Mouse (Mus musculus): ENCODE measurements around the gene Cebpe. TPM values are rescaled to one million over a fixed set of nuclear protein-coding genes. Genes with fewer than 3 reads are reported as not detected.

The Cebpe gene
- polyA plus RNA-seq, 1 experiment from 2014 or later, result not detected

- Histone ChIP-seq H3K27ac (ENCODE audit: poor library complexity, severe bottlenecking) (no peak overlapping the region), H3K36me3 (no peaks in the 10 kb centered on the region), H3K4me2 (no peak overlapping the region), H3K9ac (no peak overlapping the region), H3K9me3 (replicated peaks) (no peaks in the 10 kb centered on the region), H3K4me3 (no peak overlapping the region), H3K4me1 (replicated peaks) (peaks cover 38% of the 10 kb centered on the region), H3K27me3 (replicated peaks) (no peaks in the 10 kb centered on the region)
- no peak for ATAC-seq (ENCODE audit: insufficient number of reproducible peaks, low FRiP score)
- WGBS, result 86% methylated on average over 6 of the region's 6 CpGs
These were observed 29.7 kb upstream of the Cebpe start for GRCm38 (mm10) chr14:54741721-54742120.

DNA sequence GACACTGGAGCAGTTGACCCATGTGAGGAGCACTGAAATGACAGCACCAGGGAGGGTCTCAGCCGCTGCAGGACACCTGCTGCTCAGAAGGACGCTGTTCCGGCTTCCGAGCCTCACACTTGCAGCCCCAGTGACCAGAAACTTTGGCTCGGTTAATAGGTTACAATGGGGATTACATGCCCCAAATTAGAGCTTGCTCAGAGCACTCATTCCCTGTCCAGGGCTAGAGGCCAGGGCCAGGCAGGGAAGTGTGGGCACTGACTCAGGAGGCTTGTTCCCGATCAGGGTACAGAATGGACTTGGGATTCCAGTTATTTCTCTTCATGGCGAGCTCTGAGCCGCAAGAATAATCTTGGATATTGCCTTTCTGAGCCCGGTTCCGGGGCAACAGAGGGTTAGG, 25.7 kb upstream of the Cebpe start:
- Histone ChIP-seq H3K4me3 (no peak overlapping the region), H3K27ac (ENCODE audit: poor library complexity, severe bottlenecking) (no peak overlapping the region), H3K9ac (no peak overlapping the region), H3K27me3 (replicated peaks) (no peaks in the 10 kb centered on the region), H3K4me2 (no peak overlapping the region), H3K36me3 (no peaks in the 10 kb centered on the region), H3K9me3 (replicated peaks) (no peaks in the 10 kb centered on the region), H3K4me1 (replicated peaks) (peaks cover 34% of the 10 kb centered on the region)
- WGBS, result 80% methylated on average over 10 of the region's 10 CpGs
- ATAC-seq (ENCODE audit: insufficient number of reproducible peaks, low FRiP score), result no peak

- Histone ChIP-seq H3K9me3 (replicated peaks) (no peaks in the 10 kb centered on the region), H3K4me1 (replicated peaks) (peaks cover 26% of the 10 kb centered on the region), H3K9ac (no peak overlapping the region), H3K4me2 (no peak overlapping the region), H3K27ac (ENCODE audit: poor library complexity, severe bottlenecking) (no peak overlapping the region), H3K27me3 (replicated peaks) (0 out of 2 replicates have a peak, but pooled peaks cover 3% of the 10 kb centered on the region), H3K36me3 (no peaks in the 10 kb centered on the region), H3K4me3 (no peak overlapping the region)
- WGBS, result 47% methylated on average over 14 of the region's 14 CpGs
- ATAC-seq (ENCODE audit: insufficient number of reproducible peaks, low FRiP score), result no peak
These were observed 24.9 kb upstream of the Cebpe start for GRCm38 (mm10) chr14:54736555-54737552.

GRCm38 (mm10) chr14:54735221-54735620, 23.2 kb upstream of the Cebpe start:
- H3K36me3 ChIP-seq, result no peaks in the 10 kb centered on the region
- ATAC-seq (ENCODE audit: insufficient number of reproducible peaks, low FRiP score), result no peak
- WGBS, result 38% methylated on average over 4 of the region's 4 CpGs

DNA sequence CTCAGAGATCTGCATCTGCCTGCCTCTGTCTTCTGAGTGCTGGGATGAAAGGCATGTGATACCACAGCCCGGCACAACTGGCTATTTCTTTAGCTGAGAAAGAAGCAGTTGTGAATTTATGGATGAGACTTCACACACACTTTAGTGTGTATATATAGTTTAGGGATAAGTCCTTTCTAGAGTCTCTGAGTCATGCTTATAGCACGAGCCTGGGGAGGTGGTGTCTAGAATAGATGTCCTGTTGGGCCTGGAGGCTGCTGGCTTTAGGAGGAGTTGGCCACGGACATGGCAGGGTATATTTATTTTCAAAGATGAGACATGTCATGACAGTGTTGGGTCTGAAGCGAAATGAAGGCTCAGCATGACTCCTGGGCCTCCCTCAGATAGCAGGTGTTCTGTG, 22.0 kb upstream of the Cebpe start:
- 0 out of 2 replicates have a peak, but pooled peaks cover 4% of the 10 kb centered on the region for H3K27me3 ChIP-seq (replicated peaks)
- no peaks in the 10 kb centered on the region for H3K9me3 ChIP-seq (replicated peaks)
- H3K4me2 ChIP-seq, result no peak overlapping the region
- H3K4me3 ChIP-seq, result no peak overlapping the region
- peaks cover 25% of the 10 kb centered on the region for H3K4me1 ChIP-seq (replicated peaks)
- H3K36me3 ChIP-seq, result no peaks in the 10 kb centered on the region
- H3K27ac ChIP-seq (ENCODE audit: poor library complexity, severe bottlenecking), result no peak overlapping the region
- 75% methylated on average over 4 of the region's 4 CpGs for WGBS
- no peak overlapping the region for H3K9ac ChIP-seq
- ATAC-seq (ENCODE audit: insufficient number of reproducible peaks, low FRiP score), result no peak

More at GRCm38 (mm10) chr14:54735221-54735620, 23.2 kb upstream of the Cebpe start:
- Histone ChIP-seq H3K4me3 (no peak overlapping the region), H3K27me3 (replicated peaks) (0 out of 2 replicates have a peak, but pooled peaks cover 4% of the 10 kb centered on the region), H3K9ac (no peak overlapping the region), H3K9me3 (replicated peaks) (no peaks in the 10 kb centered on the region), H3K4me1 (replicated peaks) (peaks cover 25% of the 10 kb centered on the region), H3K27ac (ENCODE audit: poor library complexity, severe bottlenecking) (no peak overlapping the region), H3K4me2 (no peak overlapping the region)

DNA sequence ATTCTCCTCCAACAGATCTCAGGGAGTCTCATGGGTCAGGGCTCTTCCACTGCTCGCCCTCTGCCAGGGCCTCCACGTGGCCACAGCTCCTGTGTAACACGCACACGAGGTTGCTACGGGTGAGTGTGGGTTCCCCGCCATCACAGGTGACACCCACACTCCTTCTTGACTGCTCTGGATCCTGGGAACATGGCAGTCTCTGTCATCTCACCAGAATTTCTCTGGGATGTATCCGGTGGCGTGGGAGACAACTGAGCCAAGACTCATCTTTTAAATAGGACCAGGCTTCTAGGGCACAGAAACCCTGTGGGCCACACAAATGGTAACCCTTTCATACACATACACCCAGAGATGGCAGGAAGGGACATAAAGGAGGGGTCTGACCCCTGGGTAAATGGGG, 20.2 kb upstream of the Cebpe start:
- Histone ChIP-seq H3K4me3 (no peak overlapping the region), H3K4me1 (replicated peaks) (peaks cover 22% of the 10 kb centered on the region), H3K27me3 (replicated peaks) (0 out of 2 replicates have a peak, but pooled peaks cover 4% of the 10 kb centered on the region), H3K9ac (no peak overlapping the region), H3K4me2 (no peak overlapping the region), H3K27ac (ENCODE audit: poor library complexity, severe bottlenecking) (no peak overlapping the region), H3K36me3 (no peaks in the 10 kb centered on the region), H3K9me3 (replicated peaks) (no peaks in the 10 kb centered on the region)
- no peak for ATAC-seq (ENCODE audit: insufficient number of reproducible peaks, low FRiP score)
- WGBS, result 86% methylated on average over 8 of the region's 8 CpGs

GRCm38 (mm10) chr14:54730305-54730704, 18.3 kb upstream of the Cebpe start:
- H3K9ac ChIP-seq, result no peak overlapping the region
- 0 out of 2 replicates have a peak, but pooled peaks cover 4% of the 10 kb centered on the region for H3K27me3 ChIP-seq (replicated peaks)
- H3K36me3 ChIP-seq, result no peaks in the 10 kb centered on the region
- H3K9me3 ChIP-seq (replicated peaks), result no peaks in the 10 kb centered on the region
- ATAC-seq (ENCODE audit: insufficient number of reproducible peaks, low FRiP score), result no peak
- WGBS, result 91% methylated on average over 6 of the region's 6 CpGs
- H3K27ac ChIP-seq (ENCODE audit: poor library complexity, severe bottlenecking), result no peak overlapping the region
- no peak overlapping the region for H3K4me2 ChIP-seq
- H3K4me3 ChIP-seq, result no peak overlapping the region
- H3K4me1 ChIP-seq (replicated peaks), result peaks cover 7% of the 10 kb centered on the region

DNA sequence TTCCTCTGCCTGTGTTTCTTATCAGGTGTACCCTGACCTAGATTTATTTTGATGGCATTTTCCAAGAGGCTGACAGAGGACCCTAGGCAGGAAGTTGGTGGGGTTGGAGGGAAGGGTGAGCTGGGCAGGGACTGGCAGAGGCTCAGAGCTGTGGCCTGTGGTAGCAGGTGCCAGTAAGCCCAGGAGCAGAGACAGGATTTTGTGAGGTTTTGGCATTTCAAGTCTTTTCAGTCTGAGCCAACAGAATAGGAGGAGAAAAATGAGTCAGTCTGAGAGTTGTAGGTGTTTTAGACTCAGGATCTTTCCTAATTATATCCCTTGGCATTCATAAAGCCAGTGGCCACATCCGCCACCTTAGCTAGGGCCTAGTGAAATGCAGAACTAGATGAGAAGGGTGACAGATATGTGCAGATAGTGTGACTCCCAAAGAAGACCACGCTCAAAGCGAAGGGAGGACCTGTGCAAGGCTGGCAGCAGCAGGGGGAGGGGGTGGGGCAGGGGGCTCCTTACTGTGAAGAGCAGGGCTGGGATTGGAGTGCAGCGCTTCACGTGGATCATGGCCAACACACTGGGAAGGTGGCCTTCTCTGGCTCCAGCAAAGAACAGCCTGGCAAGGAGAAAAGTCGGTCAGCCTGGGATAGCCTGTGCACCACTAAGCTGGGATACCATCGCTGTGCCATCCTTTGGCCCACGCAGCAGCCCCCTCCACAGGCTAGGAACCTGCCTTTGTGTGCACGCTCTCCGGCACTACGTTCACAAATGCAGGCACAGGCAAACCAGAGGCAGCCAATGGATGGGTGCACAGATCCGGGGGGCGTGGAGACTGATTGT, 17.1 kb upstream of the Cebpe start:
- Histone ChIP-seq H3K36me3 (no peaks in the 10 kb centered on the region), H3K27me3 (replicated peaks) (0 out of 2 replicates have a peak, but pooled peaks cover 4% of the 10 kb centered on the region), H3K4me2 (no peak overlapping the region), H3K4me3 (no peak overlapping the region), H3K4me1 (replicated peaks) (peaks cover 7% of the 10 kb centered on the region), H3K27ac (ENCODE audit: poor library complexity, severe bottlenecking) (no peak overlapping the region), H3K9ac (no peak overlapping the region), H3K9me3 (replicated peaks) (no peaks in the 10 kb centered on the region)
- 70% methylated on average over 13 of the region's 13 CpGs for WGBS
- ATAC-seq (ENCODE audit: insufficient number of reproducible peaks, low FRiP score), result no peak

- no peak overlapping the region for H3K4me3 ChIP-seq
- H3K4me1 ChIP-seq (replicated peaks), result no peaks in the 10 kb centered on the region
- 64% methylated on average over 5 of the region's 5 CpGs for WGBS
- H3K4me2 ChIP-seq, result no peak overlapping the region
- H3K27me3 ChIP-seq (replicated peaks), result 0 out of 2 replicates have a peak, but pooled peaks cover 6% of the 10 kb centered on the region
- H3K9ac ChIP-seq, result no peak overlapping the region
- H3K36me3 ChIP-seq, result no peaks in the 10 kb centered on the region
- ATAC-seq (ENCODE audit: insufficient number of reproducible peaks, low FRiP score), result no peak
- no peaks in the 10 kb centered on the region for H3K9me3 ChIP-seq (replicated peaks)
- H3K27ac ChIP-seq (ENCODE audit: poor library complexity, severe bottlenecking), result no peak overlapping the region
These were observed 15.6 kb upstream of the Cebpe start for GRCm38 (mm10) chr14:54727565-54727964.

- WGBS, result 56% methylated on average over 6 of the region's 6 CpGs
These were observed 12.1 kb upstream of the Cebpe start for GRCm38 (mm10) chr14:54724049-54724448.

DNA sequence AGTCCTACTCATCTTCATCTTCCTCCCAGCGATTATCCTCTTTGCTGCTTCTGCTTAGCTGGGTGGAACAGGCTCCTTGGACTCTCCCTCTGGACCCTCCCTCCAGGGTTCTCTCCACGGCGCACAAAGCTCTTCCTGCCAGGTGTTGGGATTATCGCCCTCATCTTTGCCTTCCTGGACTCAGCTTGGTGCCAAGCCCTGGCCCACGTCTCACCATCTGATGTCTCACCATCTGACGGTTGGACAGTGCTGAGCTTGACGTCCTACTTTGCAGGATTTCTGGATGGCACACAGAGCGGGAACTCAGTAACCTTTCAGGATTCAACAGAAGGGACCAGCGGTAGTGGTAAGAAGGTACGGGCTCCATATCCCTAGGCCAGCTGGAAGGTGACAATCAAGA, 9.7 kb upstream of the Cebpe start:
- Histone ChIP-seq H3K9me3 (replicated peaks) (no peaks in the 10 kb centered on the region), H3K4me2 (no peak overlapping the region), H3K9ac (no peak overlapping the region), H3K27ac (ENCODE audit: poor library complexity, severe bottlenecking) (no peak overlapping the region), H3K4me3 (no peak overlapping the region), H3K4me1 (replicated peaks) (no peaks in the 10 kb centered on the region), H3K36me3 (no peaks in the 10 kb centered on the region), H3K27me3 (replicated peaks) (0 out of 2 replicates have a peak, but pooled peaks cover 3% of the 10 kb centered on the region)
- ATAC-seq (ENCODE audit: insufficient number of reproducible peaks, low FRiP score), result no peak
- 79% methylated on average over 10 of the region's 10 CpGs for WGBS

More at GRCm38 (mm10) chr14:54724049-54724448, 12.1 kb upstream of the Cebpe start:
- no peak overlapping the region for H3K9ac ChIP-seq
- no peaks in the 10 kb centered on the region for H3K4me1 ChIP-seq (replicated peaks)
- no peaks in the 10 kb centered on the region for H3K9me3 ChIP-seq (replicated peaks)
- H3K27ac ChIP-seq (ENCODE audit: poor library complexity, severe bottlenecking), result no peak overlapping the region
- ATAC-seq (ENCODE audit: insufficient number of reproducible peaks, low FRiP score), result no peak
- no peak overlapping the region for H3K4me2 ChIP-seq
- H3K4me3 ChIP-seq, result no peak overlapping the region
- no peaks in the 10 kb centered on the region for H3K36me3 ChIP-seq
- H3K27me3 ChIP-seq (replicated peaks), result 0 out of 2 replicates have a peak, but pooled peaks cover 3% of the 10 kb centered on the region

Data from heart, embryonic 12.5 days (tissue).